Mouse (Mus musculus): ENCODE measurements at regions not wholly inside any gene's neighbourhood (a gene's known extent, or its start where the extent isn't known, plus 50 kb on each side); places are given as distances from the start of the nearest gene placed in this dataset.
"Not testable (repeated sequence)": the region's sequence is repeated elsewhere in the genome, so short reads cannot be mapped to it uniquely, and the experiment has no call there.

- no peak for ATAC-seq (replicated peaks; ENCODE audit: insufficient number of reproducible peaks, low FRiP score, low TSS enrichment, poor library complexity, severe bottlenecking)
These were observed 72.2 kb downstream of the Trim42 start for GRCm38 (mm10) chr9:97297538-97297937.

- no peak for ATAC-seq (replicated peaks; ENCODE audit: insufficient number of reproducible peaks, low FRiP score, low TSS enrichment, poor library complexity, severe bottlenecking)
These were observed 74.0 kb downstream of the Trim42 start for GRCm38 (mm10) chr9:97295770-97296169.

GRCm38 (mm10) chr9:97291870-97292269 is 77.9 kb downstream of the Trim42 start:
- ATAC-seq (replicated peaks; ENCODE audit: insufficient number of reproducible peaks, low FRiP score, low TSS enrichment, poor library complexity, severe bottlenecking): no peak

DNA sequence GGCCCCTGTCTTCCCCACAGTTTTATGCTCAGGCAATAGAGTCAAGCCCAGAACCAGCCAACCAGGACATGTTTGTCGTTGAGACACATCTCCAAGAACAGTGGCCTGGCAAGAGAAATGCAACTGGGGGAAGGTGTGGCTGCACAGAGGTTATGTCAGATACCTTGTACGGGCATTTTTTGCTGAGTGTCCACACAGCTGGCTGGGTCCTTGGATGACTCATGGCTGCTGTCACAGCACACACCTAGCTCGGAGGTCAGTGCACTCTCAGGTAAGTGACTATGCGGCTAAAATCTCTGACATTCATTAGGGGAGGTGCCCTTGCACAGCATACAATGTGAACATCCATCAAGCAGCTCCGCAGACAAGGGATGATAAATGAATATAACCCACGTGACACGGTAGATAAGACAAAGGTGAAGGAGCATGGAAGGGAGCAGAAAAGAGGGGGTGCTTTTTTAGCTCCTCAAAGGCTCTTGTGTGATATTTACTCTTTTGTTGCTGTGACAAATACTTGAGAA is 85.4 kb downstream of the Trim42 start:
- no peak for ATAC-seq (replicated peaks; ENCODE audit: insufficient number of reproducible peaks, low FRiP score, low TSS enrichment, poor library complexity, severe bottlenecking)

- ATAC-seq (replicated peaks; ENCODE audit: insufficient number of reproducible peaks, low FRiP score, low TSS enrichment, poor library complexity, severe bottlenecking): no peak
These were observed 87.7 kb downstream of the Trim42 start for GRCm38 (mm10) chr9:97282090-97282489.

- not testable (repeated sequence) for ATAC-seq (replicated peaks; ENCODE audit: insufficient number of reproducible peaks, low FRiP score, low TSS enrichment, poor library complexity, severe bottlenecking)
These were observed 94.3 kb downstream of the Trim42 start for GRCm38 (mm10) chr9:97275449-97275848.

- no peak for ATAC-seq (replicated peaks; ENCODE audit: insufficient number of reproducible peaks, low FRiP score, low TSS enrichment, poor library complexity, severe bottlenecking)
These were observed 95.9 kb downstream of the Trim42 start for GRCm38 (mm10) chr9:97273891-97274290.

DNA sequence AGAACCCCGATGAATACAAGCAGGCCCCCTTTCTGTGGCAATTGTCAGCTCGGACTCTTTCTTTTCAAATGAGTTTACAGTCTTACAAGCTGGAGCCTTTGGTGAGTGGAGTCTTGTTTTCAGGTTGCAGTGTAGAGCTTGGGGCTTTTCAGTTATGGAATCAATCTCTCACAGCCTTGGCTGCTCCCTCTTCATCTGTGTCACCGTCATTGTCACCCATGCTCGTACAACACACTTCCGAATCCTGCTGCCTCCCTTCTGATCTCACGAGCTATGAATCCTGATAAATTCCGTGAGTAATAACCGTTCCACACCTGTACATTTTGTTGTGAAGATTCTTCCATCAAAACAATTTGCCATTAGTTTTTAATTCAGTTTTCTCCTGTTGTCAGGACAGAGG is 97.7 kb downstream of the Trim42 start:
- no peak for ATAC-seq (replicated peaks; ENCODE audit: insufficient number of reproducible peaks, low FRiP score, low TSS enrichment, poor library complexity, severe bottlenecking)

- no peak for ATAC-seq (replicated peaks; ENCODE audit: insufficient number of reproducible peaks, low FRiP score, low TSS enrichment, poor library complexity, severe bottlenecking)
These were observed 122.1 kb downstream of the Trim42 start for GRCm38 (mm10) chr9:97247621-97248020.

GRCm38 (mm10) chr9:97226074-97226473 is 115.1 kb upstream of the Slc25a36 start:
- no peak for ATAC-seq (replicated peaks; ENCODE audit: insufficient number of reproducible peaks, low FRiP score, low TSS enrichment, poor library complexity, severe bottlenecking)

- no peak for ATAC-seq (replicated peaks; ENCODE audit: insufficient number of reproducible peaks, low FRiP score, low TSS enrichment, poor library complexity, severe bottlenecking)
These were observed 113.6 kb upstream of the Slc25a36 start for GRCm38 (mm10) chr9:97224549-97224948.

DNA sequence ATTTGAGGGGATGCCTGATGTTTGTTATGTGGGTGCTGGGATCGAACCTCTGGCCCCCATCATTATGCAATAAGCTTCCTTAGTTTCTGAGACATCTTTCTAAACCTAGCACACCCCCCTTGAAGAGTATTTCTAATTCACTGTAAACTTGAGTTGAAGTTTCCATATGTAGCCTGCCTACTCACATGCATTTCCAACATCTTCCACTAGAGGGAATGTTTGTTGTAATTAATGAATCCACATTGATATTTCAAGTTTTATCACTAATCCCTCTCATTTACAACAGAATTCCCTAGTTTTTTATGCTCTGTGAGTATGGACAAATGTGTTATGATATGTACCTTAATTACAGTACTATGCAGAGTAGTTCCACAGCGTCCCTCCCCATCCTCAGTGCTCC is 103.8 kb upstream of the Slc25a36 start:
- ATAC-seq (replicated peaks; ENCODE audit: insufficient number of reproducible peaks, low FRiP score, low TSS enrichment, poor library complexity, severe bottlenecking): no peak

DNA sequence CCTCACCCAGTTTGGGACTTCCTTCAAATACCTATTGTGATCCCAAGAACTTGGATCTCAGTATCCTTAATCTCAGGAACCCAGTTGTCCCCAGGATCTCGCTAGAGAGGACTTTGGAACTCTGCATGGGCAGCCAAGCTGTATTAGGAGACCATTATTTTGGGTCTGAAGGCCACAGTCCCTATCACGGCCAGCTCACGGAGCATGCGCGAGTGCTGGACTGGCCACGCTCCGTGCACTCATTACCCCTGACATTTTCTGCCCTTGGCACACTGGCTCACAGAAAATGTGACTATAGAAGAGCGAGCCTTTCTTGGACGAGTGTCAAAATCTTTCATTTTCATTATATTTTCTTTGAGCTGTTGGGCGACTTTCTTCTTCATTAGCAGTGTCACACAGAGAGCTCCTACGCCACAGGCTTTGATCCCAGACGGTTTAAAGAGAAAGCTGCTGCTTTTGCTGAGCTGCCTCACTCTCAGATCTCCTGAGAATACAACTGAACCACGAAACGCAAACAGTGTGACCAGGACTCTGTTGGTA is 79.4 kb upstream of the Slc25a36 start:
- no peak for ATAC-seq (replicated peaks; ENCODE audit: insufficient number of reproducible peaks, low FRiP score, low TSS enrichment, poor library complexity, severe bottlenecking)

GRCm38 (mm10) chr9:97189646-97190045 is 78.7 kb upstream of the Slc25a36 start:
- ATAC-seq (replicated peaks; ENCODE audit: insufficient number of reproducible peaks, low FRiP score, low TSS enrichment, poor library complexity, severe bottlenecking): no peak

GRCm38 (mm10) chr9:97188616-97189330 is 77.8 kb upstream of the Slc25a36 start:
- ATAC-seq (replicated peaks; ENCODE audit: insufficient number of reproducible peaks, low FRiP score, low TSS enrichment, poor library complexity, severe bottlenecking): no peak

DNA sequence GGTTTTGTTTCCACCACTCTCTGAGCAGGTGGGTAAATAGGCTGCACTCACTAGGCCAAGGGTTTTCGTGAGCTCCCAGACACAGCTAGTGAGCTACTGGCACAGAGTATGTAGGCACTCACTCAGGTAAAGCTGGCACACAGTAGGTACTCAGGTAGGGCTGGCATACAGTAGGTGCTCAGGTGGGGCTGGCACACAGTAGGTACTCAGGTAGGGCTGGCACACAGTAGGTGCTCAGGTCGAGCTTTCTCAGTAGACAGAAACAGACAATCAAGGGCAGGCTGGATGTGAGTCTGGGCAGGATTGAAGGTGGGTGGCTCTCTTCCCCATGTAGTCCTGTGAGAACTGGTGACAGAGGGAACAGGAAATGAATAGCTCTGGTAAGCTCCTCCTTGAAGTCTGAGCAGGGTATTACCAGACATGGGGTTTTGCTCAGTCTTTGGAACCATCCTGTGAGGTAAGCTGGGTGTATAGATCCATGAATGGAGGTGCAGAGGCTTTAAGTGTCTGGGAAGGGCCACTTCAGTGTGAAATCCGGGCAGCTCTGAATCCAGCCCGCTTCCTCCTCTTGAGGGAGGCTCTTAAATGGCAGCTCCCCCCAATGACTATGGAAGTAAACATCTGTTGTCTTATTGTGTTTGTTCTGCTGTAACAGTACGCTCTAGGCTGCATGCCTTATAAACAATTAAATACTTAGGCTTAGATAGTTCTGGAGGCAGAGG is 62.4 kb upstream of the Slc25a36 start:
- no peak for ATAC-seq (replicated peaks; ENCODE audit: insufficient number of reproducible peaks, low FRiP score, low TSS enrichment, poor library complexity, severe bottlenecking)

DNA sequence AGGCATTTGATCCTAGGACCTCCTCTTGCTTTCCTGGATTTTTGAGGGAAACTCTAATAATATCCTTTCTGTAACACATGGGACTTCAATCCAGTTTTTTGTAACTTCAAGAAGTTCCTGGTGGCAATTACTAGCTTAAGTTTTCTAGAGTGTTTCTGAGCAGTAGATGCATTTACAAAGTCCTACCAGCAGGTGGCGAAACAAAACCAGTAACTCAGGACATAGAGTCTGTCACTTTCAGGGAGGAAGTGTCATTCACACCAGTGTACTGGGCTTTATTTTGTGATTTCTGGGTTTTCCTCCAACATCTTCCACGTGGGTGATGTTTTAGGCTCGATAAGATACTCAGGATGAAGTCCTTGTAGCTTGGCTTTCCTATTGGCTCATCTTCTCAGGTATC is 61.1 kb upstream of the Slc25a36 start:
- ATAC-seq (replicated peaks; ENCODE audit: insufficient number of reproducible peaks, low FRiP score, low TSS enrichment, poor library complexity, severe bottlenecking): 0 out of 2 replicates have a peak, but pooled peaks have one; percentile 56

DNA sequence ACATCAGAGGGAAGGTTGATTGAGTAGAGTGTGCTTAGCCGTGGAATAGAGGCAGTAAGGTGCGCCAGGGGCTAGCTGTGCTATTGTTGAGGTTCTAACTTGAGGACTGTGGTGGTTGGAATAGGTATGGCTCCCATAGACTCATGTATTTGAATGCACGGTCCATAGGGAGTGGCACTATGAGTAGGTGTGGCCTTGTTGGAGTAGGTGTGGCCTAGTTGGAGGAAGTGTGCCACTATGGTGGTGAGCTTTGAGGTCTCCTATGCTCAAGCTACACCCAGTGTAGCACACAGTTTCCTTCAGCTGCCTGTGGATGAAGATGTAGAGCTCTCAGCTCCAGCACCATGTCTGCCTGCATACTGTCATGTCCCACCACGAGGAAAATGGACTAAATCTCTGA is 60.5 kb upstream of the Slc25a36 start:
- ATAC-seq (replicated peaks; ENCODE audit: insufficient number of reproducible peaks, low FRiP score, low TSS enrichment, poor library complexity, severe bottlenecking): no peak

DNA sequence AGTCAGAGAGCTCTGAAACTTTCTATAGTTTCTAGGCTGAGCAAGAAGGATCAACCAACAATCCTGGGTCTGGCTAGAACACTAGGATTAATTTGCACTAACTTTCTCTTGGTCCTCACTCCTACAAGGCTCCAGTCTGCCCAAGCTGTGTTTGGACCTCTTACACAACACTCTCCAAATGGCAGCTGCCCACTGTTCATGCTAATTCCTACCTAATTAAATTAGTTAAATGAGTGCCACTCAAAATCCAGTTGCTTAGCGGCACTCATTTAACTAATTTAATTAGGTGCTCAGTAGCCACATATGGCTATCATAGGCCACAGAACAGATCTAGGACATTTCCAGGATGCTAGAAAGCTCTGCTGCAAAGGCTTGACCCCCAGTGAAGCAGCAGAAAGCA is 59.9 kb upstream of the Slc25a36 start:
- no peak for ATAC-seq (replicated peaks; ENCODE audit: insufficient number of reproducible peaks, low FRiP score, low TSS enrichment, poor library complexity, severe bottlenecking)

- ATAC-seq (replicated peaks; ENCODE audit: insufficient number of reproducible peaks, low FRiP score, low TSS enrichment, poor library complexity, severe bottlenecking): no peak
These were observed 51.5 kb upstream of the Slc25a36 start for GRCm38 (mm10) chr9:97162465-97162864.
